Mouse (Mus musculus) forebrain, embryonic 13.5 days (tissue): ENCODE results near the gene 1600002K03Rik. TPM values are rescaled to one million over a fixed set of nuclear protein-coding genes. Genes with fewer than 3 reads are reported as not detected.
A peak's percentile ranks its signal among the peaks of the same experiment; 100 is the strongest.
"Not testable (repeated sequence)": the region's sequence is repeated elsewhere in the genome, so short reads cannot be mapped to it uniquely, and the experiment has no call there.

Experiments
- ATAC-seq: fragments of 200-750 bp; cut with Nextera tagmentation; 2 replicates; pipeline ENCODE4 v1.8.0; 2017
- H3K27ac ChIP-seq: fragments of 300-500 bp; sonication (generic); 2 replicates; pipeline ENCODE4 v1.5.1; 2015; ENCODE audit warnings: inconsistent platforms, mild to moderate bottlenecking, moderate library complexity
- H3K27me3 ChIP-seq: fragments of 300-500 bp; sonication (generic); 2 replicates; pipeline ENCODE4 v1.6.1; 2015; ENCODE audit warnings: mild to moderate bottlenecking, inconsistent platforms
- H3K36me3 ChIP-seq: fragments of 300-500 bp; sonication (generic); 2 replicates; pipeline ENCODE4 v1.6.1; 2015; ENCODE audit warnings: mild to moderate bottlenecking, inconsistent platforms; ENCODE audit not compliant: poor library complexity, severe bottlenecking
- H3K4me1 ChIP-seq: fragments of 300-500 bp; sonication (generic); 2 replicates; pipeline ENCODE4 v1.6.1; 2015; ENCODE audit warnings: inconsistent platforms
- H3K4me2 ChIP-seq: fragments of 300-500 bp; sonication (generic); 2 replicates; pipeline ENCODE4 v1.6.1; 2015; ENCODE audit warnings: inconsistent platforms, mild to moderate bottlenecking, moderate library complexity
- H3K4me3 ChIP-seq: fragments of 300-500 bp; sonication (generic); 2 replicates; pipeline ENCODE4 v1.5.1; 2015; ENCODE audit warnings: mild to moderate bottlenecking, inconsistent platforms
- H3K9ac ChIP-seq: fragments of 300-500 bp; sonication (generic); 2 replicates; pipeline ENCODE4 v1.6.1; 2015; ENCODE audit warnings: mild to moderate bottlenecking, inconsistent platforms
- H3K9me3 ChIP-seq: fragments of 300-500 bp; sonication (generic); replicated peaks from 2 replicates; pipeline ENCODE4 v1.6.1; 2016; ENCODE audit warnings: inconsistent platforms
- WGBS: fragments of 180-500 bp; shearing (Covaris S2); methylation state at CpG from one replicate; pipeline ENCODE4 v1.1.7; 2015; 5-methylcytosine and 5-hydroxymethylcytosine counted together
- polyA plus RNA-seq: library from polyadenylated mRNA; unstranded; fragments of >200 nt; fragmentation: Nextera tagmentation; extraction: Ambion mirVana; gene quantifications from 2 replicates; pipeline ENCODE4 v1.2.1, GENCODE M21; 2015

Gene 1600002K03Rik
- polyA plus RNA-seq, 1 experiment from 2014 or later = 12.2 TPM

DNA sequence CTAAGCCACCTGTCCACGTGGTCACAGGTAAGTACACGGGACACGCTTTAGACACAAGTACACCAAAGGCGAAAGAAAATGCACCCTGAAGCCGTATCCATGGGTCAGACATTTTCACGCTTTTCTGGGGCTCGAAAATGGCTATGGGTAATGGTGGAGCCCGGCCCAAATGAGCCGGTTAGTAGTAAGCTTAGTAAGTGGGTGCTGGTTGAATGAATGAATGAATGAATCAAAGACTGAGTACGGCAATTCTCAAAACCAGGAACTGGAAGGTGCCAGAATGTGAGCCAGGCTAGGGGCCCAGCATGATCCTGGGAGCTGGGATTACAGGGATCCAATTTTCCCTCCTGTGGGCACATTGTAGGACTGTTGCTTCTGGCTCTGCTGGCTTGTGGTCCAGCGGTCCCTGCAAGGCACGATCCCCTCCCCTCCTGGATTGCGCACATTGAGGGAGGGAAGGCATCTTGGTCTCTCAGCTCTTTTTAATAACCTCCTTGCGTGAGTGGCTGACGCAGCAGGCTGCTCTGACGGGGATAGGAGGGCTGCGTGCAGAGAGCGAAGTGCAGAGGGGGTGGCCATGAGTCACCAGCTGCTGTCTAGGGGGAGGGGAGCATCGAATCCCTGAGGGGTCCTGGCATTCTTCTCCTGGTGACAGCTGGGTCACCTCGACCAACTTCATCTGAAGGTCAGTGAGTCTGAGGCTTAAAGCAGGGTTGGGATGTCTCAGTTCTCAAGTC, 7.2 kb upstream of the 1600002K03Rik start, which contains the start of gene Cirbp:
Gene Cirbp (plus strand): TSS at position 594 of the 737 bp plus-strand sequence.
- Histone ChIP-seq H3K9me3 (no peaks in the 10 kb centered on the region), H3K4me2 (peak within 1 kb of the TSS; percentile 79), H3K36me3 (peaks cover 14% of the 10 kb centered on the region), H3K27me3 (no peaks in the 10 kb centered on the region), H3K4me1 (peaks cover 62% of the 10 kb centered on the region), H3K4me3 (peak within 1 kb of the TSS; percentile 90), H3K9ac (peak within 1 kb of the TSS; percentile 100), H3K27ac (peak within 1 kb of the TSS; percentile 84)
- 13% methylated on average over 20 of the region's 20 CpGs for WGBS
- no peak for ATAC-seq

GRCm38 (mm10) chr10:80166136-80166535, 6.6 kb upstream of the 1600002K03Rik start:
- Histone ChIP-seq H3K4me3 (peak overlapping the region; percentile 41), H3K9ac (peak overlapping the region; percentile 48), H3K4me1 (peaks cover 59% of the 10 kb centered on the region), H3K36me3 (peaks cover 19% of the 10 kb centered on the region), H3K27ac (peak overlapping the region; percentile 72), H3K4me2 (peak overlapping the region; percentile 79)
- not testable (repeated sequence) for ATAC-seq, H3K27me3 ChIP-seq, H3K9me3 ChIP-seq
- 88% methylated on average over 4 of the region's 4 CpGs for WGBS

DNA sequence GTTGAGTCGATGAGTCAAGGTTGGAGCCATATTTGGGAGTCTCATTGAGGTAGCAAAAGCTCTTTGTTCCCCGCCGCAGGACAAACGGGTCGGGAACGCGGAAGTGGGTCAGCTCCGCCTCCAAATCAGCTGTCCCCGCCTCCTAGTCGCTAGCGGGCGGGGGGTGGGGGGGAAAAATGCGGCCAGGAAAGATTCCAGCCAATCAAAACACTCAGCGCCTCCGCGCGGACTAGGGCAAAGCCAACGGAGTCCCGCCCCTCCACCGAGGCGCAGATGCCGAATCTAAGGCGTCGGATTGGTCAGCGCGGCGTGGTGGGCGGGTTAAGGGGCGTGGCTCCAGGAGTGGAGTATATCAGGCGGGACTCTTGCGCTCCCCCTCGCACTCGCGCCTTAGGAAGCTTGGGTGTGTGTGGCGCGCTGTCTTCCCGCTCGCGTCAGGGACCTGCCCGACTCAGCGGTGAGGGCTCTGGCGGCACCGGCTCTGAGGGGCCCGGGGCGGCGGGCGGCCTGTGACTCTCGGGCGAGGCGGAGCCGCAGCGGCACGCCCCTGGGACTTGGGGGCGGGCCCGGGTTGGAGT, 5.2 kb upstream of the 1600002K03Rik start:
- ATAC-seq = peak; percentile 91
- peaks cover 66% of the 10 kb centered on the region for H3K4me1 ChIP-seq
- under 1% methylated on average over 50 of the region's 55 CpGs for WGBS

GRCm38 (mm10) chr10:80168038-80168661, 4.6 kb upstream of the 1600002K03Rik start:
- Histone ChIP-seq H3K9me3 (no peaks in the 10 kb centered on the region), H3K9ac (peak overlapping the region; percentile 100), H3K36me3 (peaks cover 33% of the 10 kb centered on the region), H3K4me2 (peak overlapping the region; percentile 79), H3K4me3 (peak overlapping the region; percentile 90), H3K27me3 (no peaks in the 10 kb centered on the region), H3K27ac (peak overlapping the region; percentile 99), H3K4me1 (peaks cover 69% of the 10 kb centered on the region)
- under 1% methylated on average over 46 of the region's 48 CpGs for WGBS
- ATAC-seq = peak; percentile 32

More for the DNA sequence above, 5.2 kb upstream of the 1600002K03Rik start:
- Histone ChIP-seq H3K36me3 (peaks cover 33% of the 10 kb centered on the region), H3K4me3 (peak overlapping the region; percentile 90), H3K27me3 (no peaks in the 10 kb centered on the region), H3K9ac (peak overlapping the region; percentile 100), H3K4me2 (peak overlapping the region; percentile 79), H3K9me3 (no peaks in the 10 kb centered on the region), H3K27ac (peak overlapping the region; percentile 99)

DNA sequence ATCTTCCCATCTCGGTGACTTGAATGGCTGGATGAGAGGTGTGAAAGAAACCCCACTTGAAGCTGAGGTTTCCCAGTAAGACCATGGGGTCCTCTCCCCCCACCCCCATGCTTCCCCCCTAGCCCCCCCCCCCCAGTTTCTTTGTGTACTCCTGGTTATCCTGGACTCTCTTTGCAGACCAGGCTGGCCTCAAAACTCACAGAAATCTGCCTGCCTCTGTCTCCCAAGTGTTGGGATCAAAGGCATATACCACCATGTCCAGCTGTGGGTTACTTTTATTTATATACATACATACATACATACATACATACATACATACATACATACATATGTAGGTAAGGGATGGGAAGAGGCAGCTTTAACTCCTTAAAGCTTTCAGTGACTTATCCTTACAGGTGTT, 3.7 kb upstream of the 1600002K03Rik start:
- ATAC-seq = no peak
- H3K27me3 ChIP-seq = no peaks in the 10 kb centered on the region
- peak overlapping the region; percentile 90 for H3K4me3 ChIP-seq
- H3K27ac ChIP-seq = peak overlapping the region; percentile 99; the same call in 1 of the 2 replicates
- H3K9ac ChIP-seq = peak overlapping the region; percentile 100
- peaks cover 33% of the 10 kb centered on the region for H3K36me3 ChIP-seq
- 53% methylated on average over 1 of the region's 1 CpGs for WGBS
- peaks cover 70% of the 10 kb centered on the region for H3K4me1 ChIP-seq
- peak overlapping the region; percentile 79 for H3K4me2 ChIP-seq
- H3K9me3 ChIP-seq = no peaks in the 10 kb centered on the region

- H3K27me3 ChIP-seq = no peaks in the 10 kb centered on the region
- H3K4me3 ChIP-seq = no peak overlapping the region
- H3K4me2 ChIP-seq = peak overlapping the region; percentile 79
- H3K27ac ChIP-seq = no peak overlapping the region
- no peaks in the 10 kb centered on the region for H3K9me3 ChIP-seq
- peaks cover 64% of the 10 kb centered on the region for H3K4me1 ChIP-seq
- no peak for ATAC-seq
- peak overlapping the region; percentile 14; the same call in 1 of the 2 replicates for H3K9ac ChIP-seq
- peaks cover 33% of the 10 kb centered on the region for H3K36me3 ChIP-seq
- WGBS = 91% methylated on average over 7 of the region's 7 CpGs
Measured at GRCm38 (mm10) chr10:80169651-80170050, 3.1 kb upstream of the 1600002K03Rik start.

GRCm38 (mm10) chr10:80170052-80170451, 2.7 kb upstream of the 1600002K03Rik start:
- Histone ChIP-seq H3K4me1 (peaks cover 61% of the 10 kb centered on the region), H3K27me3 (no peaks in the 10 kb centered on the region), H3K9ac (peak overlapping the region; percentile 14), H3K36me3 (peaks cover 33% of the 10 kb centered on the region), H3K4me3 (no peak overlapping the region), H3K27ac (no peak overlapping the region; the same call in 1 of the 2 replicates), H3K4me2 (peak overlapping the region; percentile 79; the same call in 1 of the 2 replicates), H3K9me3 (no peaks in the 10 kb centered on the region)
- no peak for ATAC-seq
- WGBS = 98% methylated on average over 16 of the region's 16 CpGs

- H3K9me3 ChIP-seq = no peaks in the 10 kb centered on the region
- H3K27ac ChIP-seq = no peak overlapping the region; the same call in 1 of the 2 replicates
- H3K4me1 ChIP-seq = peaks cover 59% of the 10 kb centered on the region
- no peak overlapping the region for H3K4me3 ChIP-seq
- no peak for ATAC-seq
- peak overlapping the region; percentile 14 for H3K9ac ChIP-seq
- H3K4me2 ChIP-seq = no peak overlapping the region
- H3K27me3 ChIP-seq = no peaks in the 10 kb centered on the region
- peaks cover 33% of the 10 kb centered on the region for H3K36me3 ChIP-seq
- 96% methylated on average over 19 of the region's 19 CpGs for WGBS
Measured at GRCm38 (mm10) chr10:80170601-80171021, 2.1 kb upstream of the 1600002K03Rik start.

GRCm38 (mm10) chr10:80171252-80171651, 1.5 kb upstream of the 1600002K03Rik start:
- 92% methylated on average over 15 of the region's 15 CpGs for WGBS

GRCm38 (mm10) chr10:80171760-80172526, 801 bp upstream of the 1600002K03Rik start:
- WGBS = 89% methylated on average over 45 of the region's 45 CpGs
- H3K4me1 ChIP-seq = peaks cover 58% of the 10 kb centered on the region
- peak overlapping the region; percentile 55 for H3K4me3 ChIP-seq

More at GRCm38 (mm10) chr10:80171252-80171651, 1.5 kb upstream of the 1600002K03Rik start:
- no peak for ATAC-seq
- peaks cover 61% of the 10 kb centered on the region for H3K4me1 ChIP-seq
- peaks cover 33% of the 10 kb centered on the region for H3K36me3 ChIP-seq
- no peaks in the 10 kb centered on the region for H3K27me3 ChIP-seq
- H3K9ac ChIP-seq = no peak overlapping the region
- H3K9me3 ChIP-seq = no peaks in the 10 kb centered on the region
- peak overlapping the region; percentile 88; the same call in 1 of the 2 replicates for H3K27ac ChIP-seq
- peak overlapping the region; percentile 69; the same call in 1 of the 2 replicates for H3K4me2 ChIP-seq
- H3K4me3 ChIP-seq = no peak overlapping the region

DNA sequence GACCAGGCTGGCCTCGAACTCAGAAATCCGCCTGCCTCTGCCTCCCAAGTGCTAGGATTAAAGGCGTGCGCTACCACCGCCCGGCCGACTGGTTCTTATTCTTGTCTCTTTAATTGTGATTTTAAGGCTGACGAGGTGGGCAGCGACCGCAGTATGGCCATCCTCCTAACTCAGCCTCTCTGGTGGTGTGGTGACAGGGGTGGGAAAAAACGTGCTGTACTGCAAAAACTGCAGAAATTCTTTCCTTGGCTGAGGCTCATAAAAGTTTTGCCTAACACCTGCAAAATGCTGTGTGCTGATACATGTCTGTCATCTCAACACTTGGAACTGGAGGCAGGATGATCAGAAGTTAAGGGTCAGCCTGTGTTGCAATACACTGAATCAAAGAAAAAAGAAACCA, 614 bp downstream of the 1600002K03Rik start:
- WGBS = 9% methylated on average over 11 of the region's 11 CpGs
- Histone ChIP-seq H3K4me3 (peak overlapping the region; percentile 55), H3K36me3 (peaks cover 33% of the 10 kb centered on the region), H3K4me2 (peak overlapping the region; percentile 69), H3K4me1 (peaks cover 55% of the 10 kb centered on the region), H3K9me3 (no peaks in the 10 kb centered on the region), H3K27ac (peak overlapping the region; percentile 88), H3K9ac (peak overlapping the region; percentile 64), H3K27me3 (no peaks in the 10 kb centered on the region)
- ATAC-seq = no peak

More at GRCm38 (mm10) chr10:80171760-80172526, 801 bp upstream of the 1600002K03Rik start:
- no peaks in the 10 kb centered on the region for H3K27me3 ChIP-seq
- peaks cover 33% of the 10 kb centered on the region for H3K36me3 ChIP-seq
- no peak for ATAC-seq
- H3K9ac ChIP-seq = peak overlapping the region; percentile 64
- no peaks in the 10 kb centered on the region for H3K9me3 ChIP-seq
- H3K4me2 ChIP-seq = peak overlapping the region; percentile 69
- H3K27ac ChIP-seq = peak overlapping the region; percentile 88
